ENCODE assay signal across 10 mouse cellular contexts in the genomic region with DNA sequence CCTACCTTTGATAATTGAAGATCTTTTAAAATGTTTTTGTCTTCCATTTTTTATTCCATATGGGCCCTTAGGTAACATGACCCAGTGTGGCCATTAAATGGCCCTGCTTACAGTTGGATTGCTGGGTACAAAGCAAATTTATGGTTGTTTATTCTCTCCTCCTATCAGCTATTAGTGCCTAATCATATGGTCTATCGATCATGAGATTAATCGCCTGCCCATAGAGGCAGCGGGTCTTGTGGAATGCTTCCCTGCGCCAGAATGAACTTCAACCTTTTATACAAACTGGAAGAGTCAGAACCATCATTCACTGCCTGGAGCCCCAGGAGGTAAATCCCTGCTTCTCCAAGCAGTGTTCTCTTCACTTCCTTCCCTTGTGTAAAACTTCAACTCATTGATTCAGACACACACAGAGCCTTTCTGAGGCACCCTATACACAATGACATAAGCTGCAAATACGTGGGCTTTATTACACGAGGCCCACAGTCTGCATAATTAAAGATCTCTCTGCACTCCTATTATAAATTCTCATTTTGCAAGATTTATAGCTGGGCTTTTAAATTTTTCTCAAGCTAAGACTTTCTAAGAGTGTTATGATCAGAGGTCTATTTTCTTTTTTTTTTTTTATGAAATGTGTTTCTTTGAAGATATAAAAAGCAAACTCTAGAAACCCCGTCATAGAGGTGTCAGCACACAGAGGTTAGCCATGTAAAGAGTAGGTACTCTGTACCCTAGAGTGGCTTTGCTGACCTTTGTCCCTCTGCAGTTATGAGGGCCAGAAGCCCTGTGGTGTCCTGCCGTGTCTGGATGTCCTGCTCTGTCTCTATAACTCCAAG.
A peak's percentile ranks its signal among the peaks of the same experiment; 100 is the strongest.
DNase-seq lines count a peak whose midpoint lies in the region; TF ChIP-seq lines count a peak whose summit lies in the region.
"Had no signal": no experiment of that assay in that cellular context is flagged by ENCODE, and none has a peak within 500 bp of the region (broad histone marks: within the 10 kb centered on the region; RNA-seq: fewer than 3 reads in every experiment).

No protein-coding gene starts in this region.

- peaks cover 42% of the 10 kb centered on the region for H3K4me1 ChIP-seq in heart, embryonic 10.5 days
- H3K4me1 ChIP-seq in testis, adult 2 months (ENCODE audit: control insufficient read depth, insufficient read depth, low read length) = peaks cover 2% of the 10 kb centered on the region; the same call in 1 of the 2 replicates

- no peak for TF ChIP-seq POLR2A in testis, adult 2 months (IDR thresholded peaks at IDR 0.05; ENCODE audit: control insufficient read depth, low read depth, low read length)

- no peaks in the 10 kb centered on the region for H3K9me3 ChIP-seq in heart, embryonic 10.5 days
- H3K9me3 ChIP-seq: limb, embryonic 12.5 days; megakaryocyte, embryonic 14.5 days had no signal

- H3K27me3 ChIP-seq in heart, embryonic 10.5 days (ENCODE audit: insufficient read depth, poor library complexity, severe bottlenecking) = no peaks in the 10 kb centered on the region
- H3K27me3 ChIP-seq in testis, adult 2 months (ENCODE audit: control insufficient read depth, insufficient read depth, low read length) = no peaks in the 10 kb centered on the region
- H3K27me3 ChIP-seq: limb, embryonic 12.5 days had no signal

- no peak for TF ChIP-seq CTCF in testis, adult 2 months (IDR thresholded peaks at IDR 0.05; ENCODE audit: control insufficient read depth, insufficient read depth, insufficient replicate concordance, low read depth, low read length)

- DNase-seq in heart, embryonic 10.5 days (ENCODE audit: low spot score) = no peak
- DNase-seq in heart, postnatal 4 days = no peak
- no peak for DNase-seq in testis, postnatal 14 days (ENCODE audit: low spot score)
- DNase-seq in kidney, postnatal 14 days = peak; percentile 23
- DNase-seq in left cerebral cortex, adult 11 months (ENCODE audit: low spot score) = no peak
- no peak for DNase-seq in right cerebral cortex, postnatal 25 days
- no peak for DNase-seq in adrenal gland, postnatal 14 days

- no peaks in the 10 kb centered on the region for H3K36me3 ChIP-seq in heart, embryonic 10.5 days
- no peaks in the 10 kb centered on the region for H3K36me3 ChIP-seq in testis, adult 2 months (ENCODE audit: control insufficient read depth, insufficient read depth, low read length)
- H3K36me3 ChIP-seq: limb, embryonic 12.5 days had no signal

- 71% methylated on average over 8 of the region's 8 CpGs for WGBS in heart, embryonic 10.5 days

- H3K4me3 ChIP-seq in heart, embryonic 10.5 days = no peak overlapping the region
- no peak overlapping the region for H3K4me3 ChIP-seq in testis, adult 2 months (ENCODE audit: control insufficient read depth, low read depth, low read length)
- H3K4me3 ChIP-seq: limb, embryonic 12.5 days had no signal

- H3K27ac ChIP-seq in heart, embryonic 10.5 days = peak overlapping the region; percentile 84
- peak overlapping the region; percentile 30 for H3K27ac ChIP-seq in testis, adult 2 months (ENCODE audit: control insufficient read depth, insufficient read depth, low read depth, low read length)
